Mouse (Mus musculus) limb, embryonic 14.5 days (tissue): ENCODE data around the gene Tns3. TPM values are rescaled to one million over a fixed set of nuclear protein-coding genes. Genes with fewer than 3 reads are reported as not detected.

Experiments used
- ATAC-seq: fragments of 200-750 bp; cut with Nextera tagmentation; 2 replicates; pipeline ENCODE4 v1.8.0; 2017; ENCODE audit warnings: low read depth, moderate number of reproducible peaks, moderate TSS enrichment; ENCODE audit not compliant: low FRiP score
- DNase-seq: peaks from one replicate; pipeline ENCODE4 v3.0.0-alpha.2; 2015; ENCODE audit warnings: low spot score
- H3K27ac ChIP-seq: fragments of 300-500 bp; sonication (generic); replicated peaks from 2 replicates; pipeline ENCODE4 v1.5.1; 2014; ENCODE audit warnings: low read depth, mild to moderate bottlenecking, low read length, moderate library complexity, mixed read lengths
- H3K27me3 ChIP-seq: fragments of 300-500 bp; sonication (generic); 2 replicates; pipeline ENCODE4 v1.6.1; 2014; ENCODE audit warnings: low read length, mixed read lengths; ENCODE audit not compliant: control insufficient read depth, insufficient read depth
- H3K36me3 ChIP-seq: fragments of 300-500 bp; sonication (generic); 2 replicates; pipeline ENCODE4 v1.6.1; 2014; ENCODE audit warnings: mild to moderate bottlenecking, low read length, moderate library complexity, mixed read lengths; ENCODE audit not compliant: control insufficient read depth, insufficient read depth
- H3K4me1 ChIP-seq: fragments of 300-500 bp; sonication (generic); 2 replicates; pipeline ENCODE4 v1.6.1; 2014; ENCODE audit warnings: antibody characterized with exemption, low read length, mixed read lengths; ENCODE audit not compliant: control insufficient read depth, insufficient read depth
- H3K4me2 ChIP-seq: fragments of 300-500 bp; sonication (generic); replicated peaks from 2 replicates; pipeline ENCODE4 v1.6.1; 2014; ENCODE audit warnings: low read depth, mild to moderate bottlenecking, low read length, moderate library complexity; ENCODE audit not compliant: severe bottlenecking
- H3K4me3 ChIP-seq: fragments of 300-500 bp; sonication (generic); replicated peaks from 2 replicates; pipeline ENCODE4 v1.5.1; 2014; ENCODE audit warnings: low read length
- H3K9ac ChIP-seq: fragments of 300-500 bp; sonication (generic); 2 replicates; pipeline ENCODE4 v1.6.1; 2014; ENCODE audit warnings: mild to moderate bottlenecking, low read depth, low read length, moderate library complexity; ENCODE audit not compliant: severe bottlenecking
- H3K9me3 ChIP-seq: fragments of 300-500 bp; sonication (generic); 2 replicates; pipeline ENCODE4 v1.6.1; 2016; ENCODE audit warnings: low read length; ENCODE audit not compliant: control insufficient read depth
- POLR2A ChIP-seq: fragments of 200-500 bp; IDR thresholded peaks from 2 replicates; pipeline ENCODE4 v1.8.0; 2012; ENCODE audit warnings: inconsistent platforms, mild to moderate bottlenecking, moderate library complexity, borderline replicate concordance; ENCODE audit not compliant: insufficient read depth, insufficient read length; ENCODE audit errors: extremely low read depth
- WGBS: fragments of 180-500 bp; shearing (Covaris S2); extraction: QIAGEN DNeasy Blood & Tissue Kit; methylation state at CpG from one replicate; pipeline ENCODE4 v1.1.7; 2014; 5-methylcytosine and 5-hydroxymethylcytosine counted together
- polyA plus RNA-seq, 2 experiments: library from polyadenylated mRNA; depleted of rRNA in 1 of 2; stranded (reverse) in 1 of 2; unstranded in 1 of 2; fragments of >200 nt; fragmentation: Nextera tagmentation in 1 of 2; extraction: Ambion mirVana in 1 of 2; gene quantifications; 2 replicates each; pipeline versions ENCODE4 v1.2.1 to v1.2.3; 2012 to 2014

The Tns3 gene
- 59.1 and 77.2 TPM in 2 replicates for polyA plus RNA-seq (2012; rRNA removed)
- polyA plus RNA-seq (2014; fragmentation: Nextera tagmentation; extraction: Ambion mirVana), result 27.4 and 33.3 TPM in 2 replicates

DNA sequence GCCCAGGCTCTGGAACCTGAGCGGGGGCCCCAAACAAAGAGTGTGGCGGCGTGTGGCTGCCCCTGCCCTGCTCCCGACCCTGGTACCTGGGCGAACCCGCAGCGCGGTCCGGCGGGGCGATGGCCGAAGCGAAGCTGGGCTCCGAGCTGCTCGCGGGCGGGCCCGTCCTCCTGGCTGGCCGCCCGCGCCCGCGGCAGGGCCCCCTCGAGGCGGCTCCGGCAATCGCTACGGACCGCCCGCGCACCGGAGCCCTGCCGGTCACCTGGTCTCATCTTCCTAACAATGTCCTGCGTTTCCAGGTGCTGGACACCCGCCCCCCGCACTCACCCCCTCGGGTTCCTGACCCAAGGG, at the start of gene Tns3:
Tns3 (minus strand) TSS at position 143 of the 351 bp plus-strand sequence.
- Histone ChIP-seq H3K9me3 (no peaks in the 10 kb centered on the region), H3K27ac (peak within 1 kb of the TSS; percentile 92), H3K4me1 (peaks cover 40% of the 10 kb centered on the region), H3K27me3 (no peaks in the 10 kb centered on the region), H3K36me3 (peaks cover 7% of the 10 kb centered on the region; the same call in 1 of the 2 replicates), H3K9ac (peak within 1 kb of the TSS; percentile 86), H3K4me2 (peak within 1 kb of the TSS; percentile 67), H3K4me3 (peak within 1 kb of the TSS; percentile 72)
- DNase-seq, result no peak
- WGBS, result under 1% methylated on average over 32 of the region's 37 CpGs
- no peak for TF ChIP-seq POLR2A
- ATAC-seq, result peak; percentile 56

DNA sequence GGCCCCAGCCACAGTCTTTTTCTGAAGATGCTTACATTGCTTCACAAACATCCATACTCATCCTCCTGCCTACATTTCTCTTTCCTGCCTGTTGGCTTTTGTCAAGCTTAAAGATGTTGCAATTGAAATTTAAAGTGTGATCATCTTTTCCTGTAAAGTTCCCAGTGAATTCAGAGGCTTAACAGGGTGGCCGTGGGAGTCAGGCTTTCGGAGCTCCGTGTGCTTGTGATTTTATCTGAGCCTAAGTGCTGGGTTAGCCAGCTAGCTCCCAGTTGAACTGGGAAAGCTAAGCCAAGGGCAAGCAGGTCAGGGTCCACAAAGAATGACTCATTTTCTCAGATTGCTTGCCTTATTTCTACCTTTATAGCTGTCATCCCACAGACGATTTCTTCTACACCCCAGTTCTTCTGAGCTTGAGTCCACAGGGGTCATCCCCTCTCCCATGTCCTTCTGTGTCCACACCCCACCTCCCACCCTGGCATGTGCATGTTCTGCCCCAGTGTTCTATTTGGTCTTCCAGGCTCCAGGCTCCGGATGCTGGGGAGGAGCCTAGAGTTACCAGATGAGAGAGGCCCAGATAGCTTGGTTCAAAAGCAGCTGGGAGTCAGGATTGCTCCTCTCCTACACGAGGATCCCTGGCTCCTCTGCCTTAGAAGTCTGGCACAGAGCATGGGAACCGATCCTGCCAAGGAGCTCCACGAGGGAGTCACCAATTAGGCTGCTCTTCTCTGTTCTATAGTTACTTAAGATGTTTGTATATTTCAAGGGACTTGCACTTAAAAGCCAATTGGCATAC, 42.1 kb upstream of the Tns3 start:
- Histone ChIP-seq H3K9me3 (no peaks in the 10 kb centered on the region), H3K9ac (no peak overlapping the region), H3K4me2 (no peak overlapping the region), H3K27me3 (no peaks in the 10 kb centered on the region), H3K27ac (no peak overlapping the region), H3K36me3 (no peaks in the 10 kb centered on the region), H3K4me3 (no peak overlapping the region), H3K4me1 (0 out of 2 replicates have a peak, but pooled peaks cover 7% of the 10 kb centered on the region)
- 60% methylated on average over 8 of the region's 8 CpGs for WGBS
- DNase-seq (no peak), ATAC-seq (no peak)
- TF ChIP-seq POLR2A, result no peak

- Histone ChIP-seq H3K4me1 (peaks cover 10% of the 10 kb centered on the region; the same call in 1 of the 2 replicates), H3K4me3 (no peak overlapping the region), H3K4me2 (no peak overlapping the region), H3K9ac (no peak overlapping the region), H3K27ac (no peak overlapping the region), H3K9me3 (no peaks in the 10 kb centered on the region), H3K36me3 (no peaks in the 10 kb centered on the region), H3K27me3 (no peaks in the 10 kb centered on the region)
- ATAC-seq, result no peak
- 71% methylated on average over 1 of the region's 1 CpGs for WGBS
- no peak for TF ChIP-seq POLR2A
- DNase-seq, result no peak
These were observed 40.8 kb upstream of the Tns3 start for GRCm38 (mm10) chr11:8705156-8705555.

GRCm38 (mm10) chr11:8703876-8704275, 39.5 kb upstream of the Tns3 start:
- H3K27me3 ChIP-seq, result no peaks in the 10 kb centered on the region
- no peak for ATAC-seq
- H3K27ac ChIP-seq, result no peak overlapping the region

DNA sequence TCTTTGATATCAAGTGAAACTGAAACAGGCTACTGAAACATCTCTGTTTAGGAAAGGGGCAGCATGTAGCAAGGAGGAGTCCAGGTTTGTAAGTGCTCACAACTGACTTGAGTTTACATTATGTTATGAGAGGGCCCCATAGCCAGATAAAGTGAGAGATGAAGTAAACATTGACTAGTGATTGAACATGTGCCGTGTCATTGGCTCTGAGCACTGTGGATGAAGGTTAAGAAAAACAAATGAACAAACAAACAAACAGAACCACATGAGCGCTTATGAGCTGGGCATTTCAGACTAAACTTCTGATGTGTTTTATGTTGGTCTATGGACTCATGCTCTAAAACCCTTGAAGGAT, 38.2 kb upstream of the Tns3 start:
- Histone ChIP-seq H3K4me2 (no peak overlapping the region), H3K36me3 (no peaks in the 10 kb centered on the region), H3K27ac (no peak overlapping the region), H3K9me3 (no peaks in the 10 kb centered on the region), H3K4me3 (no peak overlapping the region), H3K27me3 (no peaks in the 10 kb centered on the region), H3K9ac (no peak overlapping the region), H3K4me1 (peaks cover 10% of the 10 kb centered on the region; the same call in 1 of the 2 replicates)
- 95% methylated on average over 2 of the region's 2 CpGs for WGBS
- DNase-seq, result no peak
- ATAC-seq, result no peak
- no peak for TF ChIP-seq POLR2A

More at GRCm38 (mm10) chr11:8703876-8704275, 39.5 kb upstream of the Tns3 start:
- no peak for DNase-seq
- H3K4me1 ChIP-seq, result peaks cover 10% of the 10 kb centered on the region; the same call in 1 of the 2 replicates
- no peak overlapping the region for H3K9ac ChIP-seq
- no peak for TF ChIP-seq POLR2A
- no peak overlapping the region for H3K4me3 ChIP-seq
- no peaks in the 10 kb centered on the region for H3K36me3 ChIP-seq
- no peaks in the 10 kb centered on the region for H3K9me3 ChIP-seq
- no peak overlapping the region for H3K4me2 ChIP-seq
- WGBS, result 64% methylated on average over 6 of the region's 6 CpGs
